Mouse (Mus musculus) spleen, adult 2 months (tissue): ENCODE data around the gene Ddc.

Source experiments
- CTCF ChIP-seq: fragments of 200-500 bp; IDR thresholded peaks from 2 replicates; pipeline ENCODE4 v1.5.1; 2011; ENCODE audit warnings: mild to moderate bottlenecking, inconsistent platforms; ENCODE audit not compliant: insufficient read depth, insufficient read length, insufficient replicate concordance; ENCODE audit errors: extremely low read depth
- POLR2A ChIP-seq: fragments of 200-500 bp; IDR thresholded peaks from 2 replicates; pipeline ENCODE4 v1.6.1; 2011; ENCODE audit warnings: low read depth, low read length, inconsistent platforms

GRCm38 (mm10) chr11:11819206-11819605 is 78.7 kb downstream of the Ddc start:
- no peak for TF ChIP-seq POLR2A
- TF ChIP-seq CTCF = no peak
